Mouse (Mus musculus) limb, embryonic 14.5 days (tissue): ENCODE measurements around the gene Prr29. TPM values are rescaled to one million over a fixed set of nuclear protein-coding genes. Genes with fewer than 3 reads are reported as not detected.

ENCODE experiments used
- ATAC-seq: fragments of 200-750 bp; cut with Nextera tagmentation; 2 replicates; pipeline ENCODE4 v1.8.0; 2017; ENCODE audit warnings: low read depth, moderate number of reproducible peaks, moderate TSS enrichment; ENCODE audit not compliant: low FRiP score
- DNase-seq: peaks from one replicate; pipeline ENCODE4 v3.0.0-alpha.2; 2015; ENCODE audit warnings: low spot score
- H3K27ac ChIP-seq: fragments of 300-500 bp; sonication (generic); replicated peaks from 2 replicates; pipeline ENCODE4 v1.5.1; 2014; ENCODE audit warnings: low read depth, mild to moderate bottlenecking, low read length, moderate library complexity, mixed read lengths
- H3K27me3 ChIP-seq: fragments of 300-500 bp; sonication (generic); 2 replicates; pipeline ENCODE4 v1.6.1; 2014; ENCODE audit warnings: low read length, mixed read lengths; ENCODE audit not compliant: control insufficient read depth, insufficient read depth
- H3K36me3 ChIP-seq: fragments of 300-500 bp; sonication (generic); 2 replicates; pipeline ENCODE4 v1.6.1; 2014; ENCODE audit warnings: mild to moderate bottlenecking, low read length, moderate library complexity, mixed read lengths; ENCODE audit not compliant: control insufficient read depth, insufficient read depth
- H3K4me1 ChIP-seq: fragments of 300-500 bp; sonication (generic); 2 replicates; pipeline ENCODE4 v1.6.1; 2014; ENCODE audit warnings: antibody characterized with exemption, low read length, mixed read lengths; ENCODE audit not compliant: control insufficient read depth, insufficient read depth
- H3K4me2 ChIP-seq: fragments of 300-500 bp; sonication (generic); replicated peaks from 2 replicates; pipeline ENCODE4 v1.6.1; 2014; ENCODE audit warnings: low read depth, mild to moderate bottlenecking, low read length, moderate library complexity; ENCODE audit not compliant: severe bottlenecking
- H3K4me3 ChIP-seq: fragments of 300-500 bp; sonication (generic); replicated peaks from 2 replicates; pipeline ENCODE4 v1.5.1; 2014; ENCODE audit warnings: low read length
- H3K9ac ChIP-seq: fragments of 300-500 bp; sonication (generic); 2 replicates; pipeline ENCODE4 v1.6.1; 2014; ENCODE audit warnings: mild to moderate bottlenecking, low read depth, low read length, moderate library complexity; ENCODE audit not compliant: severe bottlenecking
- H3K9me3 ChIP-seq: fragments of 300-500 bp; sonication (generic); 2 replicates; pipeline ENCODE4 v1.6.1; 2016; ENCODE audit warnings: low read length; ENCODE audit not compliant: control insufficient read depth
- POLR2A ChIP-seq: fragments of 200-500 bp; IDR thresholded peaks from 2 replicates; pipeline ENCODE4 v1.8.0; 2012; ENCODE audit warnings: inconsistent platforms, mild to moderate bottlenecking, moderate library complexity, borderline replicate concordance; ENCODE audit not compliant: insufficient read depth, insufficient read length; ENCODE audit errors: extremely low read depth
- WGBS: fragments of 180-500 bp; shearing (Covaris S2); extraction: QIAGEN DNeasy Blood & Tissue Kit; methylation state at CpG from one replicate; pipeline ENCODE4 v1.1.7; 2014; 5-methylcytosine and 5-hydroxymethylcytosine counted together
- polyA plus RNA-seq, 2 experiments: library from polyadenylated mRNA; depleted of rRNA in 1 of 2; stranded (reverse) in 1 of 2; unstranded in 1 of 2; fragments of >200 nt; fragmentation: Nextera tagmentation in 1 of 2; extraction: Ambion mirVana in 1 of 2; gene quantifications; 2 replicates each; pipeline versions ENCODE4 v1.2.1 to v1.2.3; 2012 to 2014

Gene Prr29
- polyA plus RNA-seq, 2 experiments: 0.59 to 1.1 TPM

DNA sequence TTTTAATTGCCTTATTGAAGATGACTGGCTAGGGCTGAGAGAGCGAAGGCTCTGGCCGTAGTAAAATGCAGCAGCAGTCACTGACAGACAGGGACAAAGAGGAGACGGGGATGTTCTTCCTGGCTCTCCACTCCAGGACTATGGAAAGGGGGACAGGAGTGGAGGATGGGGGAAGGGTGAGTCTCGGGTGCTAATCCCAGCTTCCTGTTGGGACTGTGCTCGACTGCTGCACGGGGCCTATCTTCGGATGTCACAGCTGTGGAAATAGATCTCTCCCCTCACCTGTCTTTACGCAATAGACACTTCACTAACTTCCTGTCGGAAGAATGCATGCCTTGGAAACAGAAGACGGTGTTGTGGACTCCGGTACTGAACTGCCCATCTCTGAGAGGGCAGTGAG is 8.7 kb downstream of the Prr29 start:
- Histone ChIP-seq H3K4me1 (no peaks in the 10 kb centered on the region), H3K4me2 (no peak overlapping the region), H3K36me3 (no peaks in the 10 kb centered on the region), H3K9ac (peak overlapping the region; percentile 16; the same call in 1 of the 2 replicates), H3K9me3 (no peaks in the 10 kb centered on the region), H3K27ac (no peak overlapping the region), H3K4me3 (no peak overlapping the region), H3K27me3 (no peaks in the 10 kb centered on the region)
- DNase-seq (no peak), ATAC-seq (peak; percentile 60)
- no peak for TF ChIP-seq POLR2A
- WGBS: 39% methylated on average over 11 of the region's 11 CpGs

DNA sequence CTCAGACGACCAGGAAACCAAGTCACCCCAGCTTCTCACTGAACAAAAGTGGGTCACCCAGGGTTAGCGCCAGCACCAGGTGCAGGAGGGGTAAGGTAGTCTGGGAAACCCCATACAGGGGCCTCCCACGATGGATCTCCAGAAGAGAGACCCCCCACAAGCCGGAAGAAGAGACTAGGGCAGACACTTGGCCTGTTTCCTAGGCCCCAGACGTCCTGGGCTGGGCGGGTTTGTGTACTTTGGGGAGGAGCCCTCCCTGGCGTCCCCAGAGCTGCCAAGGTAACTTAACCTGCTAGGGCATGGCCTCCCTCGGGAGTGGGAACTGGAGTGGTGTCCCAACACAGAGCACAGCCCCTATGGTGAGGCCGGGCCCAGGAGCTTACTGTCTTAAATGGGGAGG is 9.3 kb downstream of the Prr29 start:
- Histone ChIP-seq H3K9ac (no peak overlapping the region), H3K27me3 (no peaks in the 10 kb centered on the region), H3K4me3 (no peak overlapping the region), H3K36me3 (no peaks in the 10 kb centered on the region), H3K9me3 (no peaks in the 10 kb centered on the region), H3K4me2 (no peak overlapping the region), H3K4me1 (no peaks in the 10 kb centered on the region), H3K27ac (no peak overlapping the region)
- no peak for TF ChIP-seq POLR2A
- 42% methylated on average over 9 of the region's 9 CpGs for WGBS
- DNase-seq: no peak
- no peak for ATAC-seq

- Histone ChIP-seq H3K27me3 (no peaks in the 10 kb centered on the region), H3K36me3 (no peaks in the 10 kb centered on the region), H3K4me1 (no peaks in the 10 kb centered on the region), H3K9ac (no peak overlapping the region), H3K27ac (no peak overlapping the region), H3K4me3 (no peak overlapping the region), H3K4me2 (no peak overlapping the region), H3K9me3 (no peaks in the 10 kb centered on the region)
- 73% methylated on average over 5 of the region's 5 CpGs for WGBS
- no peak for TF ChIP-seq POLR2A
- ATAC-seq: no peak
- DNase-seq: no peak
Observed at GRCm38 (mm10) chr11:106374979-106375378, 9.7 kb downstream of the Prr29 start.

GRCm38 (mm10) chr11:106381011-106381410 is 15.7 kb downstream of the Prr29 start:
- Histone ChIP-seq H3K9ac (0 out of 2 replicates have a peak overlapping the region, but pooled peaks have one; percentile 25), H3K4me3 (no peak overlapping the region), H3K4me1 (no peaks in the 10 kb centered on the region), H3K27ac (no peak overlapping the region), H3K27me3 (no peaks in the 10 kb centered on the region), H3K4me2 (no peak overlapping the region), H3K9me3 (no peaks in the 10 kb centered on the region), H3K36me3 (no peaks in the 10 kb centered on the region)
- no peak for TF ChIP-seq POLR2A
- DNase-seq: no peak
- WGBS: 81% methylated on average over 11 of the region's 11 CpGs
- ATAC-seq: no peak

- 0 out of 2 replicates have a peak overlapping the region, but pooled peaks have one; percentile 1 for H3K4me3 ChIP-seq
- WGBS: 86% methylated on average over 7 of the region's 7 CpGs
- no peaks in the 10 kb centered on the region for H3K9me3 ChIP-seq
- H3K36me3 ChIP-seq: no peaks in the 10 kb centered on the region
- no peaks in the 10 kb centered on the region for H3K4me1 ChIP-seq
- no peak overlapping the region for H3K4me2 ChIP-seq
- no peaks in the 10 kb centered on the region for H3K27me3 ChIP-seq
- H3K9ac ChIP-seq: no peak overlapping the region
- DNase-seq (no peak), ATAC-seq (no peak)
- H3K27ac ChIP-seq: no peak overlapping the region
- TF ChIP-seq POLR2A: no peak
Observed at GRCm38 (mm10) chr11:106381883-106382282, 16.6 kb downstream of the Prr29 start.

DNA sequence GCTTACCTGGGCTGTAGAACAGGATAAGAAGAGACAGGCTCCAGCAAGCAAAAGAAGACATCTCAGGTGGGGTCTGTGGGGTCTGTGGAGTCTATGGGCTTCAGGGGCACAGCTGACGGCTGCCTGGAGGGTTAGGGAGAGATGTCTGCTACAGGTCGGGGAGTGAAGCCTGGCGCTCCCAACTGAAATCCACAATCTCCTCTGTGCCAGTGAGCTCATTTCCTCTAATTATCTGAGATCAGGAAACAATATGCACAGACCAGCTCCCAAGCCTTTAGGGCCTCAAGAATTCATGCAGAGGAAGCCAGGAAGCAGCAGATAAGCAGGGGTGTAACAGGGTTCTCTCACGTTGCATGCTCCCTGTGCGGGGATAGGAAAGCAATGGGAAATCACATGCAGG is 17.2 kb downstream of the Prr29 start:
- Histone ChIP-seq H3K27me3 (no peaks in the 10 kb centered on the region), H3K9me3 (no peaks in the 10 kb centered on the region), H3K4me1 (no peaks in the 10 kb centered on the region), H3K9ac (no peak overlapping the region), H3K27ac (0 out of 2 replicates have a peak overlapping the region, but pooled peaks have one; percentile 13), H3K4me3 (no peak overlapping the region), H3K4me2 (no peak overlapping the region), H3K36me3 (no peaks in the 10 kb centered on the region)
- ATAC-seq (no peak), DNase-seq (no peak)
- no peak for TF ChIP-seq POLR2A
- 54% methylated on average over 5 of the region's 5 CpGs for WGBS
